Mouse (Mus musculus) embryo, embryonic 10 days (tissue): ENCODE data around the gene Ints3.
"Not testable (repeated sequence)": the region's sequence is repeated elsewhere in the genome, so short reads cannot be mapped to it uniquely, and the experiment has no call there.

ENCODE experiments used
- DNase-seq: peaks from one replicate; pipeline ENCODE4 v3.0.0-alpha.2; 2015; ENCODE audit warnings: low spot score

Gene Ints3

GRCm38 (mm10) chr3:90357959-90358358 is 75.5 kb downstream of the Ints3 start:
- no peak for DNase-seq

- no peak for DNase-seq
Measured at GRCm38 (mm10) chr3:90347847-90348246, 85.6 kb downstream of the Ints3 start.

- not testable (repeated sequence) for DNase-seq
Measured at GRCm38 (mm10) chr3:90342853-90343252, 90.6 kb downstream of the Ints3 start.
